Mouse (Mus musculus) MEL (cell line): Measurements from ENCODE around the gene Naga. TPM values are rescaled to one million over a fixed set of nuclear protein-coding genes. Genes with fewer than 3 reads are reported as not detected.

Experiments used
- DNase-seq: peaks from one replicate; pipeline ENCODE4 v3.0.0; 2011; ENCODE audit warnings: low read depth, low spot score
- H3K27ac ChIP-seq: 2 replicates; pipeline ENCODE4 v1.5.1; 2012; ENCODE audit warnings: low read depth, mild to moderate bottlenecking, control low read depth, low read length, moderate library complexity; ENCODE audit not compliant: control insufficient read depth
- H3K27me3 ChIP-seq, 2 experiments: fragments of 150-350 bp in 1 of 2; sonication (generic) in 1 of 2; 2 replicates each; pipeline ENCODE4 v1.6.1; 2012; ENCODE audit warnings: low read length in 2 of 2, mild to moderate bottlenecking in 2 of 2, improper control_type of control experiment in 1 of 2, moderate library complexity in 1 of 2; ENCODE audit not compliant: insufficient read depth in 2 of 2, control insufficient read depth in 1 of 2
- H3K36me3 ChIP-seq, 2 experiments: 2 replicates each; pipeline ENCODE4 v1.6.1; 2012 to 2014; ENCODE audit warnings: low read length in 2 of 2, improper control_type of control experiment in 1 of 2, inconsistent platforms in 1 of 2, mild to moderate bottlenecking in 1 of 2; ENCODE audit not compliant: insufficient read depth in 2 of 2, control insufficient read depth in 1 of 2
- H3K4me1 ChIP-seq, 2 experiments: fragments of 150-350 bp in 1 of 2; sonication (generic) in 1 of 2; 2 replicates each; pipeline ENCODE4 v1.6.1; 2012; ENCODE audit warnings: low read length in 2 of 2, improper control_type of control experiment in 1 of 2, mild to moderate bottlenecking in 1 of 2; ENCODE audit not compliant: insufficient read depth in 2 of 2, control insufficient read depth in 1 of 2
- H3K4me3 ChIP-seq, 2 experiments: fragments of 150-350 bp in 1 of 2; sonication (generic) in 1 of 2; 2 replicates each; pipeline ENCODE4 v1.5.1; 2012; ENCODE audit warnings: low read depth in 2 of 2, low read length in 2 of 2, mild to moderate bottlenecking in 2 of 2, moderate library complexity in 2 of 2, control low read depth in 1 of 2, improper control_type of control experiment in 1 of 2; ENCODE audit not compliant: control insufficient read depth in 1 of 2, insufficient read depth in 1 of 2
- H3K79me2 ChIP-seq: 2 replicates; pipeline ENCODE4 v1.6.1; 2012; ENCODE audit warnings: mild to moderate bottlenecking, low read length, moderate library complexity; ENCODE audit not compliant: control insufficient read depth, poor library complexity, insufficient read depth
- H3K9ac ChIP-seq: 2 replicates; pipeline ENCODE4 v1.6.1; 2012; ENCODE audit warnings: low read depth, mild to moderate bottlenecking, control low read depth, low read length, moderate library complexity; ENCODE audit not compliant: control insufficient read depth, poor library complexity, severe bottlenecking
- H3K9me3 ChIP-seq: fragments of 150-350 bp; sonication (generic); replicated peaks from 2 replicates; pipeline ENCODE4 v1.6.1; 2012; ENCODE audit warnings: mild to moderate bottlenecking, low read length, improper control_type of control experiment, moderate library complexity; ENCODE audit not compliant: insufficient read depth
- BHLHE40 ChIP-seq: IDR thresholded peaks from 2 replicates; pipeline ENCODE4 v1.6.1; 2012; ENCODE audit warnings: low read depth, mild to moderate bottlenecking, inconsistent platforms, low read length, improper control_type of control experiment, borderline replicate concordance
- CHD1 ChIP-seq: IDR thresholded peaks from 2 replicates; pipeline ENCODE4 v1.6.1; 2012; ENCODE audit warnings: low read depth, mild to moderate bottlenecking, inconsistent platforms, low read length, improper control_type of control experiment
- CHD2 ChIP-seq: IDR thresholded peaks from 2 replicates; pipeline ENCODE4 v1.6.1; 2011; ENCODE audit warnings: low read length, improper control_type of control experiment
- CTCF ChIP-seq, 3 experiments: IDR thresholded peaks in 2 of 3; conservative IDR thresholded peaks in 1 of 3; 2 replicates each; pipeline ENCODE4 v1.5.1; 2011 to 2012; ENCODE audit warnings: low read length in 3 of 3, low read depth in 2 of 3, mild to moderate bottlenecking in 2 of 3, improper control_type of control experiment in 1 of 3, inconsistent platforms in 1 of 3, mixed read lengths in 1 of 3, moderate library complexity in 1 of 3; ENCODE audit not compliant: control insufficient read depth in 1 of 3, insufficient read depth in 1 of 3, poor library complexity in 1 of 3, severe bottlenecking in 1 of 3
- ETS1 ChIP-seq: IDR thresholded peaks from 2 replicates; pipeline ENCODE4 v1.6.1; 2012; ENCODE audit warnings: low read depth, mild to moderate bottlenecking, inconsistent platforms, low read length, improper control_type of control experiment, moderate library complexity
- HCFC1 ChIP-seq: IDR thresholded peaks from 2 replicates; pipeline ENCODE4 v1.6.1; 2012; ENCODE audit warnings: low read depth, mild to moderate bottlenecking, inconsistent platforms, low read length, improper control_type of control experiment, moderate library complexity
- JUND ChIP-seq: IDR thresholded peaks from 2 replicates; pipeline ENCODE4 v1.6.1; 2011; ENCODE audit warnings: low read depth, mild to moderate bottlenecking, improper control_type of control experiment, low read length
- KAT2A ChIP-seq: conservative IDR thresholded peaks from 2 replicates; pipeline ENCODE4 v1.6.1; 2012; ENCODE audit warnings: low read depth, low read length, improper control_type of control experiment, inconsistent platforms
- MAFK ChIP-seq: IDR thresholded peaks from 2 replicates; pipeline ENCODE4 v1.6.1; 2011; ENCODE audit warnings: low read depth, mild to moderate bottlenecking, low read length, improper control_type of control experiment, borderline replicate concordance
- MAX ChIP-seq: IDR thresholded peaks from 2 replicates; pipeline ENCODE4 v1.6.1; 2011; ENCODE audit warnings: low read length, improper control_type of control experiment
- MAZ ChIP-seq: IDR thresholded peaks from 2 replicates; pipeline ENCODE4 v1.6.1; 2012; ENCODE audit warnings: low read depth, mild to moderate bottlenecking, inconsistent platforms, low read length, improper control_type of control experiment
- MYB ChIP-seq: IDR thresholded peaks from 2 replicates; pipeline ENCODE4 v1.6.1; 2011; ENCODE audit warnings: mild to moderate bottlenecking, low read depth, low read length, improper control_type of control experiment
- NELFE ChIP-seq: IDR thresholded peaks from 2 replicates; pipeline ENCODE4 v1.6.1; 2011; ENCODE audit warnings: low read depth, low read length, improper control_type of control experiment
- NRF1 ChIP-seq: IDR thresholded peaks from 2 replicates; pipeline ENCODE4 v1.6.1; 2014; ENCODE audit warnings: low read depth, mild to moderate bottlenecking, inconsistent platforms, low read length, improper control_type of control experiment, moderate library complexity; ENCODE audit not compliant: poor library complexity, insufficient read depth, severe bottlenecking
- POLR2AphosphoS2 ChIP-seq: IDR thresholded peaks from 2 replicates; pipeline ENCODE4 v1.6.1; 2011; ENCODE audit warnings: low read length, improper control_type of control experiment
- RAD21 ChIP-seq: IDR thresholded peaks from 2 replicates; pipeline ENCODE4 v1.6.1; 2011; ENCODE audit warnings: mild to moderate bottlenecking, low read depth, low read length, improper control_type of control experiment
- SIN3A ChIP-seq: IDR thresholded peaks from 2 replicates; pipeline ENCODE4 v1.6.1; 2012; ENCODE audit warnings: low read length, improper control_type of control experiment, inconsistent platforms
- TBP ChIP-seq: IDR thresholded peaks from 2 replicates; pipeline ENCODE4 v1.8.0; 2011; ENCODE audit warnings: low read depth, low read length, improper control_type of control experiment
- UBTF ChIP-seq: IDR thresholded peaks from 2 replicates; pipeline ENCODE4 v1.6.1; 2012; ENCODE audit warnings: low read depth, mild to moderate bottlenecking, inconsistent platforms, low read length, improper control_type of control experiment, moderate library complexity, borderline replicate concordance; ENCODE audit not compliant: insufficient read depth
- USF2 ChIP-seq, 2 experiments: IDR thresholded peaks; 2 replicates each; pipeline ENCODE4 v1.6.1; 2011 to 2012; ENCODE audit warnings: improper control_type of control experiment in 2 of 2, low read length in 2 of 2, borderline replicate concordance in 1 of 2, inconsistent platforms in 1 of 2, low read depth in 1 of 2, mild to moderate bottlenecking in 1 of 2; ENCODE audit not compliant: insufficient read depth in 1 of 2
- ZKSCAN1 ChIP-seq: IDR thresholded peaks from 2 replicates; pipeline ENCODE4 v1.6.1; 2012; ENCODE audit warnings: low read depth, mild to moderate bottlenecking, inconsistent platforms, low read length, improper control_type of control experiment, moderate library complexity
- polyA plus RNA-seq, 2 experiments: library from polyadenylated mRNA; stranded (reverse) in 1 of 2; unstranded in 1 of 2; fragments of >175 nt in 1 of 2; fragments of >200 nt in 1 of 2; gene quantifications; 2 replicates each; pipeline versions ENCODE4 v1.2.1 to v1.2.4; 2012; ENCODE audit warnings: low replicate concordance in 2 of 2, low read depth in 1 of 2; ENCODE audit not compliant: insufficient read length in 2 of 2, insufficient read depth in 1 of 2, missing spikeins in 1 of 2
- total RNA-seq: library from RNA; depleted of rRNA; stranded (reverse); fragments of 300-350 nt; gene quantifications from 2 replicates; pipeline ENCODE4 v1.2.3, GENCODE M21; 2012

Naga gene
- total and polyA plus RNA-seq, 3 experiments = 26.4 to 59.5 TPM; not detected in 1

DNA sequence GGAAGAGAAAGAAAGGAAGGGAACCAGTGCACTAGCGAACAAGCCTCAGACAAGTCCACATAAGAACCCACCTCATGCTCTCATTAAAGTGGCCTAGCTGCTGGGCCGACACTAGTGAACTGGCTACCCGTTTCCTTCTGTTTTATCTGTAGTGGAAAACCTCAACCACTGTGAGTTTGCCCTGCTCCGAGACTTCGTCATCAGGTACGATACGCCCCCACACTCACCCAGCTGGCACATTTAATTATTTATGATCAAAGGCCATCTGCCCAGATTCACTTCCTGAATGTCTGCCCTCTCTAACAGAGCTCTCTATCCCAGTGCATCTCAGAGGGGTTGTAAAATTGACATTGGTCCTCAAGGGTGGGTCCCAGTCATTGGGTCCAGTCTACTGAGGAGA is 48.5 kb downstream of the Naga start:
- H3K4me3 ChIP-seq = no peak overlapping the region
- peaks cover 0 to 3% of the 10 kb centered on the region in 2 experiments; a peak in 1 of 4 replicates for H3K4me1 ChIP-seq
- no peaks in the 10 kb centered on the region for H3K9me3 ChIP-seq
- no peak for TF ChIP-seq SIN3A
- TF ChIP-seq NELFE = no peak
- no peak for TF ChIP-seq ZKSCAN1
- no peak overlapping the region for H3K27ac ChIP-seq
- H3K9ac ChIP-seq = no peak overlapping the region
- peaks cover 7 to 12% of the 10 kb centered on the region in 2 experiments for H3K27me3 ChIP-seq
- no peaks in the 10 kb centered on the region for H3K36me3 ChIP-seq
- DNase-seq = no peak
- H3K79me2 ChIP-seq = no peaks in the 10 kb centered on the region

DNA sequence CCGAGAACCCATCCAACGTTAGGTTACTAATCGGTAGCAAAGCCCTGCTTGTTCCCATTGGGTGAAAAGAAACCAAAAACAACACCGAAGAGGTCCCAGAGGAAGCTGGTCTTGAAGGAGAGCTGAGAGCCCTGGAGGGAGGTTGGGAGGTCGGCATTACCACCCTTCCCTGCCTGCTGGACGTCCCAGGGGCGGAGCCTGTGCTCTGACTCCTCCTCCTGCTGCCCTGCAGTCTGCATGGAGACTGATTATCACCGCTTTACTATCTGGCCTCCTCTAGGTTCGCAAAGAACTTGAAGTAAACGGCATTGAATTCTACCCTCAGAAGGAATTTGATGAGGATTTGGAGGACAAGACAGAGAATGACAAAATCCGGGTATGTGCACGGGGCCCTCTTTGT is 52.6 kb downstream of the Naga start:
- peak; percentile 47 for DNase-seq
- Histone ChIP-seq H3K9me3 (no peaks in the 10 kb centered on the region), H3K27ac (no peak overlapping the region), H3K4me1 (peaks cover 0 to 3% of the 10 kb centered on the region in 2 experiments; a peak in 1 of 4 replicates), H3K4me3 (no peak overlapping the region), H3K27me3 (peaks cover 5 to 9% of the 10 kb centered on the region in 2 experiments), H3K36me3 (no peaks in the 10 kb centered on the region), H3K79me2 (no peaks in the 10 kb centered on the region), H3K9ac (no peak overlapping the region)
- no peak for TF ChIP-seq UBTF
- TF ChIP-seq CTCF (IDR thresholded peaks at IDR 0.05 in 2 of 3, conservative IDR thresholded peaks at IDR 0.05 in 1 of 3; ENCODE audit: control insufficient read depth in 1 of 3, insufficient read depth in 1 of 3, low read depth in 2 of 3, low read length in 3 of 3, poor library complexity in 1 of 3, severe bottlenecking in 1 of 3) = no peak
- TF ChIP-seq RAD21 = no peak
- no peak for TF ChIP-seq ZKSCAN1
- no peak for TF ChIP-seq USF2 (IDR thresholded peaks at IDR 0.05; ENCODE audit: borderline replicate concordance in 1 of 2, insufficient read depth in 1 of 2, low read depth in 1 of 2, low read length in 2 of 2)
- no peak for TF ChIP-seq JUND
- TF ChIP-seq HCFC1 = no peak
- TF ChIP-seq MAX = no peak
- TF ChIP-seq MAZ = no peak
- TF ChIP-seq KAT2A = no peak
- no peak for TF ChIP-seq ETS1
- no peak for TF ChIP-seq POLR2AphosphoS2
- no peak for TF ChIP-seq BHLHE40

DNA sequence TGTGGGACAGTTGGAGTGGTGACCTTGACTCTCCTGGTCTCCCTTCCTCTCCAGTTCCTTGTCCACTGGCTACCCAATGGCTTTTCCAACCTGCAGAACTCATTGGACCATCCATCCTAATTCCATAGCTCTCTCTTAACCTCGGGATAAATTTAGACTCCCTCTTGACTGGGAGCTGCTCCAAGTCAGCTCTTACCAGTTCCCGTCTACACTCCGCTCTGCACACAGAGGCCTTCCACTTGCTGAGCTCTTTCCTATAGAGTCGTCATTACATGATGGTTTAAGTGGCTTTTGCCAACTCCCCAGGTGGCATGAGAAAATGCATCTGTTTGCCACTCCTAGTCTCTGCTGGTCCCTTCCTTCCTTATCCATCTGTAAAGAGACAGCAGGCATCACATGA is 58.1 kb downstream of the Naga start:
- no peak for DNase-seq
- Histone ChIP-seq H3K9ac (no peak overlapping the region), H3K9me3 (no peaks in the 10 kb centered on the region), H3K4me3 (no peak overlapping the region), H3K4me1 (peaks cover 0 to under 1% of the 10 kb centered on the region in 2 experiments; a peak in 1 of 4 replicates), H3K79me2 (no peaks in the 10 kb centered on the region), H3K27me3 (no peaks in the 10 kb centered on the region), H3K36me3 (no peaks in the 10 kb centered on the region), H3K27ac (no peak overlapping the region)
- TF ChIP-seq MAFK (no peak), CHD2 (no peak), ETS1 (no peak), POLR2AphosphoS2 (no peak), TBP (no peak), RAD21 (no peak), MYB (no peak), CHD1 (no peak), NELFE (no peak), NRF1 (no peak)
